Mouse (Mus musculus): Measurements from ENCODE around the gene Pmepa1.

Gene Pmepa1

DNA sequence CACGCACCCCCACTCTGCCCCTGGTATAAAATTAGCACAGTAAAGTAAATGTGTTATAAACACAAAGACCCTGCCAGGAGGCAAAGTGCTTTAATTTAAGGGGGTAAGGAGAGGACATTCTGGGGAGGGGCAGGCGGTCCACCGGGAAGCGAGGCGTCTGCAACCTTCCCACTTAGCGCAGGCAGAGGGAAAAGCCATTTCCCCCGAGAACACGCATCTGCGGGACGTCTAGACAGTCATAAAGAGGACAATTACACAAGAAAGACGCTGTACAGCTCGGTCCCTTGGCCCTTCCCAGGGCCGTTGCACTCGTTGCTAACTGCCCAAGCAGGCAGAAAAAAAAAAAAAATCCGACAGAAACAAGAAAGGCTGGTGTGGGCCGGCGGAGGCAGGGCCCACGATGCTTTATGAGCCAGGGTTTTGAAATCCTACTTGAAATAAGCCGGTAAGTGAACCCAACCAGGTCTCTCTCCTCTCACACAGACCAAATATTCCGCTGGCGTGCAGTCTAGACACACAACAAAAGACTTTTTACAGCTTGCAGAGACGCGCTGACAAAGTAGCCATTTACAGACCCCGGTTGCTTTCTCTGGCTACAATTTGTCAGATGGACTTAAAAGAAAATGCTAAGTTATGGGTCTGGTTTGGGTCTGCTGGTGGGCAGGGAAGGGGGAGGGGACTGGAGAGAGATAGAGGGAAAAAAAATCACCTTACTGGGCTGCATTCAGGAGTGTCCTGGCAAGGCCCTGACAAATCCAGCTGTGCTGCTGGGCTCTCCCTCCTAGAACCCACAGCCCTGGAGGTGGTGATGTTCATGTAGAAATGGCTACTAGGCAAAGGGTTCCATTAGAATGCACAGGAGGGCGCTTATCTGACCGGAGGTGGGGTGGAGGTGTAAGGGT is 22.3 kb downstream of the Pmepa1 start:
- peak; percentile 63 for DNase-seq (ENCODE audit: low spot score)

DNA sequence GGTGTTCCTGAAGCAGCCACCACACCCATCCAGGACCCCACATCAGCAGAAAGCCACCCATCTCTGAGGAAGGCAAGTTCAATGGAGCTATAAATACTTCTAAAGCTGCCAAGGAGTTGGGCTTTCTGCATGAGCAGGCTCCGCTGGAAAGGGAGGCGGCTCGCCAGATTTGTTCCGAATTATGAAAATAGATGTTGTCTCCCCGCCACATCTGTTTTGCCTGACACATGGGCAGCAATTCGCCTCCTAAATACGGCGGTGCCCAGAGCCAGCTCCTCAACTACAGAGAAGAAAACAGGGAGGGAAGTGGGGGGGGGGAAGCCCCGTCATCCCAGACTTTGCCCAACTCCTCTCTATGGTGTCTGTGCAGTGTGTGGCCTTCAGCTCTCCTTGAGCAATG is 24.7 kb downstream of the Pmepa1 start:
- no peak for DNase-seq (ENCODE audit: low spot score)

DNA sequence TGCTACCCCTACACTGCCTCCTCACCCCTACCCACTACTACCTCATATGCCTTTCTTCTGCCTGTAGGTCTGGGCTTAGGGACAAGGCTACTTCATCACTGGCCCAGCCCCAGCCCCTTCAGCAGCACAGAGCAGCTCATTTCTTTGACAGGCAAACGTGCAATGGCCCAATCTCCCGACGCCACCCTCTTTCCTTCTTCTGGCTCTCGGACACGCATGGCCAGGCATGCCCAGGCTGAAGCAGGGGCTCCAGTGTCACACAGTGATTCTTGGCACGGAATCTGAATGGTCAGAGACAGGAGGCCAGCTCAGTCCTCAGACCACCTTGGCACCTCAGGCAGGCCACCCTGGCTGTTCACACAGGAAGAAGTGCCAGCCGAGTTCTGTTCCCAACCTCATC is 25.2 kb downstream of the Pmepa1 start:
- no peak for DNase-seq (ENCODE audit: low spot score)

DNA sequence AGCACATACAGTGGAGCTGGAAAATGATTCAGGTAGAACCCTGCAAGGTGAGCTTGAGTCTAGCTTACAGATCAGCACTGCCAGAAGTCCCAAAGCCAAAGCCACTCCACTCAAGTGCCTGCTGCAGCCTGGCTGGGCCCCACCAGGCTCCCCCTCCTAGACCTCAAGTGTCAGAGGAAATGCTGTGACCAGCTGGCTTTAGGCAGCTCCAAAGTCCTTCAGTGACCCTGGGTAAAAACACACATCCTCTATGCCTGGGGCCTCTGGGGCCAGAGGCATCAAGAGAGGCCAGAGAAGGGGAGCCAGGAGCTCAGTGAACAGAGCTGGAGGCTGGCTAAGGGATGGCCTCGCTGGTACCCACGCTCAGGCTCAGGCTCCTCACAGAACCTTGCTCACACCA is 25.9 kb downstream of the Pmepa1 start:
- DNase-seq (ENCODE audit: low spot score): no peak

DNA sequence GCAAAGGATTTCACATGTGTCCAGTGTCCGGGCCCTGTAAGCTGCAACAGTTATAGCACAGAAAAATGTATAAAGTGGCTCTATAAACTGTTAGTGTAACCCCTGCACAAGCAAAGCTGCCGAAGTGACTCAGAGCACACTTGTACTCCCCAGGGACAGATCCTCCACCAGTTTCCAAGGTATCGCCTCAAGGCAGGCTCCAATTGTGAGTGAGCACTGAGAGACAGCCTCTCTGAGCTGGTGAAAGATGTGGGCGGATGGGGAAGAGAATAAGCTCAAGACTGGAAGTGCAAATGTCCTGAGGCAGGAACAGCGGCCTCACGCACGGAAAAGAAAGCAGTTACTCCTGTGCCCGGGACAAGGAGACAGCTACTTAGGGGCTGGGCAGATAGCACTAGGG is 26.4 kb downstream of the Pmepa1 start:
- DNase-seq (ENCODE audit: low spot score): no peak

- DNase-seq (ENCODE audit: low spot score): no peak
Measured at GRCm38 (mm10) chr2:173249386-173249785, 26.9 kb downstream of the Pmepa1 start.

GRCm38 (mm10) chr2:173248822-173249221 is 27.5 kb downstream of the Pmepa1 start:
- no peak for DNase-seq (ENCODE audit: low spot score)

GRCm38 (mm10) chr2:173247911-173248310 is 28.4 kb downstream of the Pmepa1 start:
- no peak for DNase-seq (ENCODE audit: low spot score)

DNA sequence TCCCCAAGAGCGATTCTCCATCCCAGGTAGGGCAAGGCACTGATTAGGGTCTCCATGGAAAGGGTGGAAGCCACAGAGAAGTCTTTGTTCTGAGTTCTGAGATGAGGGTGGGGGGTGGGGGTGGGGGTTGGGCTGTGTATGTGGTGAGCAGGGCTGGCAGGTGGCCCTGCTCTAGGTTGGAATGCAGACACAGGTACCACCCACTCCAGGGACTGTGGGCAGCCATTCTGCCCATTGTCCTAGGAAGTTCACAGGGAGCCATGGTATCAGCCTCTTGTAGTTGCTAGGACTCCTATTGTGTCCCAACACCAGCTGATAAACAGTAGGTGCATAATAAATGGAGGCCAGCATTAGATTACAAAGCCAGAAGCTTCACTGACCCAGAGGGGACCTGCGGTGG is 29.1 kb downstream of the Pmepa1 start:
- DNase-seq (ENCODE audit: low spot score): no peak

DNA sequence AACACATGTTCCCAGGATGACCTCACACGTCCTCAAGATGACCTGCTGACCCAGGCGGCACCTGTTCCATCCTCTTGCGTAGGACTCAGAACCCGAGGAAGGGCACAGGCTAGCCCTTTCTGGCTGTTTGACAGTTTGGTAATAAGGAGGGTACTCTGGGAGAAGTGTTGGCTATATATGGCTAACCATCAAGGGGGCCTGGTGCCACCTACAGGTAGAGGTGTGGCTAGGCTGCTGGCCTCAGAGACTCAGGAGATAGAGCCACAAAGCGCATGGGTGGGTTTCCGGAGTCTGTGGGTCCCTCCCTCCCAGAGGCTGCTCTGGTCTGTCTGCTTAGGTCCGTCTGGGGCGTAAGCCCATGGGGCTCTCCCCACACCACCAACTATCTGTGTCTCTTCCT is 29.6 kb downstream of the Pmepa1 start:
- DNase-seq (ENCODE audit: low spot score): no peak

GRCm38 (mm10) chr2:173245258-173245657 is 31.1 kb downstream of the Pmepa1 start:
- DNase-seq (ENCODE audit: low spot score): no peak

- DNase-seq (ENCODE audit: low spot score): no peak
Measured at GRCm38 (mm10) chr2:173244108-173244507, 32.2 kb downstream of the Pmepa1 start.

DNA sequence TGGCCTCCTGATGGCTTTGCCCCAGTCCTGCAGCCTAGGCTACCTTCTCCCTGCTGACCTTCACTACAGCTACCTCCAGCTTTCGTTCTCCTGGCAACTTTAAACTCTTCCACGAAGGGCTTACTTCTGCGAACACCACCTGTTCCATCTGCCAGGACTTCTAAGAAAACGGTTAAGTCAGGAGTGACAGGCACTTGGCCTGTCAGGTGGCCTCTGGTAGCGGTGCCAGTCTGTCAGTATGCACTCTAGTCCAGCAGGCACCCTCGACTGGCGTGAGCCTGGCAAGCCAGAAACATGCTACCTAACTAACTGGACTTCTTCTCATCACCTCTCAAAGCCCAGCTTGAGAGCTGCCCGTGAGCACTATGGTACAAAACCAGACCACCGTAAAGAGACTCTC is 32.7 kb downstream of the Pmepa1 start:
- no peak for DNase-seq (ENCODE audit: low spot score)

DNA sequence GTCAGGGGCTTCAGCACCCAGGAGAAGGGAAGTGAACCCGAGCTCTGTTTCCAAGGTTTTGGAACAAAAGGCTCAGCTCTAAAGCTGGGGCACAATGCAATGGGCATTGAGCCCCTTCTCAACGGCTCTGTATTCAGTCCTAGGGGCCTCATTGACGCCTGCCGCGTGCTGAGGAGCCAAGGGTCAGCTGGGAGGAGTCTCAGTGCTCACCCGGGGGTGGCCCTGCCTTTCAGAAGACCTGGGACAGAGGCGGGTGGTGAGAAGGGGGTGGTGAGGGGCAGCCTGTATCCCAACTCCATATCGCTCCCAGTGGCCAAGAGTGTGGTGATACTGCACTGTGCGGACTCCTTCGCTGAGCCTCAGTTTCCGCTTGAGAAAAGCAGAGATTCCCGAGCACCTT is 33.5 kb downstream of the Pmepa1 start:
- DNase-seq (ENCODE audit: low spot score): peak; percentile 74

- DNase-seq (ENCODE audit: low spot score): no peak
Measured at GRCm38 (mm10) chr2:173240738-173241137, 35.6 kb downstream of the Pmepa1 start.

- DNase-seq (ENCODE audit: low spot score): no peak
Measured at GRCm38 (mm10) chr2:173238522-173238921, 37.8 kb downstream of the Pmepa1 start.

- no peak for DNase-seq (ENCODE audit: low spot score)
Measured at GRCm38 (mm10) chr2:173235435-173236332, 40.6 kb downstream of the Pmepa1 start.

- no peak for DNase-seq (ENCODE audit: low spot score)
Measured at GRCm38 (mm10) chr2:173232766-173233099, 43.6 kb downstream of the Pmepa1 start.

DNA sequence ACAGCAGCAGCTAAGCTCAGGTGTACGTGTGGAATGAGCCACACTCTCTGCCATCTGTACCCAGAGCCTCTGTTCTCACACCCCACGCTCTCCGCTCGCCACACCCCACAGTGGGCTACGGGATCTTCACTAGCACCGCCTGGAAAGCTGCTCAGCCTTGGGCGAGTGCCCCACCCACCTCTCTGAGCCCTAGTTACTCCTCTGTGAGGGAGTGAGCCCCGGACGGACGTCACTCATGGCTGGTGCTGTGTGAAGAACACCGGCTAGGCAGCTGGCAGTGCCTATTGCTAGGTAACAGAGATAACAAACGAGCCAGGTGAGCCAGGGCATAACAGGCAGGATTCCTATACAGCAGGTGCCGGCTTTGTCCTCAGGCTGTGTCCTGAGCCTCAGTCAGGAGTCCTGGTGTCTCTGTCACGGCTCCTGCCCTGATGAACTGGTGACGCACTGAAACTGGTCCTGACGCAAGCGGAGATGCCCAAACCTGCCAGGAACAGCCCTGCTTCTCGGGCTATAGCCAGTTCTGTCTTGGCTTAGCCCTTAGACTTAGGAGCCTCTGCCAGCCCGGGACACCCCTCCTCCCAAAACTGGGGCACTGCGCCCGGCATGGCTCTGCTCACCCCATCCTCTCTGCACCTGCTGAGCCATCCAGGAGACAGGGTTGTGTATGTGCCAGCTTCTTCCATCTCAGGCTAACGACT is 44.1 kb downstream of the Pmepa1 start:
- no peak for DNase-seq (ENCODE audit: low spot score)

GRCm38 (mm10) chr2:173229578-173230224 is 46.6 kb downstream of the Pmepa1 start:
- peak; percentile 93 for DNase-seq (ENCODE audit: low spot score)

DNA sequence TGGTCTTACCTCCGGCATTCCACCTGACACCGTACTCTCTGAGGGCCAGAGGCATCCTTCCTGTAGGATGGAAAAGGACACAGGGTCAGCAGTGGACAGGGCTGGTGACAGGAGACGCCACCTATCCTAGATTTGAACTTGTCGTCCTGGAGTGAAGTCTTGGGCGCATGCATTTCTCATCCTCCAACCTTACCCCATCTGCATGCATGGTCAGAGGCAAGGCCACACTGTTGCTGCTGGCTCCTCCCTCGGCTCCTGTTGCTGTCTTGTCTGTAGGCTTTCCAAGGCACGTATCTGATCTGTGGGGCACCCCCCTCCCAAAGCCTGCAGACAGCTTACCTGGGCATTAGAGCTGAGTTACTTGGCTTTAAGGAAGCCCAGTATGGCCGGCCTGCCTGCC is 47.8 kb downstream of the Pmepa1 start:
- no peak for DNase-seq (ENCODE audit: low spot score)

DNA sequence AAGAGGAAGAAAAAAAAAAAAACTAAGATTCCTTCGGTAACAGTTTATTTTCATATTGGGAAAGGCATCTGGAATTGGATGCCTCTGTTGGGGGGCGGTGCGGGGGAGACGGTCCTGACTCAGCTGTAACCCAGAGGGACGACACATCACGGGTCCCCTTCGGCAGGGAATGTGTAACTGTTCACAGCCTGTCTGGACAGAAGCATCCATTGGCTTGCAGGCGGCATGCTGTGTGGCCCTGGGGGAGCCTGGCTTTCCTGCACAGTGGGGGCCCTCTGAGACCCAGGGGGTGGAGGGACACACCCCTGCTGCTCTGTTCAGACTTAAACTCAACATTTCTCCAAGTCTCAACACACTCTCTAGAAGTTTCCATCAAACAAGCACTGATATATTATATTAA is 49.5 kb downstream of the Pmepa1 start:
- no peak for DNase-seq (ENCODE audit: low spot score)
